Mouse (Mus musculus) 3134 (cell line): ENCODE data around the gene Cactin.

Source experiments
- DNase-seq: peaks from one replicate; pipeline ENCODE4 v3.0.0-alpha.2; 2011; ENCODE audit warnings: low spot score; ENCODE audit not compliant: insufficient read length; ENCODE audit errors: extremely low read depth

The Cactin gene

DNA sequence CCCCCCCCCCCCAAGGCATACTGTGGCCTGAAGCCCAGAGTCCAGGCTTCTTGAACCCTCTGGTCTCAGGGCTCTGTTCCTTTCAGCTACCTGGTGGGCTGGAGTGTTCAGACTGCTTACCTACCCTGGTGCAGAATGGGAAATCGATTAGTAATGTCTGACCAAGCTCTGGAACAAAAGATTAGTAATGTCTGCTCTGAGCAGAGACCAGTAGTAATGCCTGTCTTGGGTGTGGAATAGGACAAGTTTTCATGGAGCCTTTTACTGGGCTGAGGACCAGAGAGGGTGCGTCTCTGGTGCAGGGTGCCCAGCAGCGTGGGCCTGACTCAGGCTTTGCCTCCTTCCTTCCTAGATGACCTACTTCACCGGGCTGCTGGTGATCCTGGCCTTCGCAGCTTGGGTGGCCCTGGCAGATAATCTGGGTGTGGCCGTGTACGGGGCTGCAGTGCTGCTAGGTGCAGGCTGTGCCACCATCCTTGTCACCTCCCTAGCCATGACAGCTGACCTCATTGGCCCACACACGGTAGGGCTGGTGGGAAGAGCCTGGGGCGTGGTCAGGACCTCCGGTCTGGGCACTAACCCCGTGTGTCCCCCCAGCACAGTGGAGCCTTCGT is 41.5 kb downstream of the Cactin start:
- DNase-seq, result no peak

GRCm38 (mm10) chr10:81363436-81364346 is 42.8 kb downstream of the Cactin start:
- DNase-seq, result no peak

DNA sequence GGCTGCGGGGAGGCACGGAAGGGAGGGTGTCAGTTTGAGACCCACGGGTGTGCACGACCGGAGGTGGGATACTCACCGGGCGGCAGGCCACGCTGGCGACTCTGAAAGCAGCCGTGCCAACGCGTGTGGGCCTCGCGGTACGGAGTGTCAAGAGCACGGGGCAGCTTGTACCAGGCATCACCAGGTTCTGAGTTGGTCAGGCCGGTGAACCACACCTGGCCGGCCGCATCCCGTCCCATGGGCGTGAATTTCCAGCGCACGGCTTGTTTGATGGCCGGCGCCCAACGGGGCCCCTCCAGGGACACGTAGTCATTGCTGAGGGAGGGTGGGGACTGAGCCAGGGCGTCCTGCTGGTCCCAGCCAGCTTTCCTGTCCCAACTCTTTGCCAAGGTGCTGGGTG is 43.8 kb downstream of the Cactin start:
- peak; percentile 61 for DNase-seq

DNA sequence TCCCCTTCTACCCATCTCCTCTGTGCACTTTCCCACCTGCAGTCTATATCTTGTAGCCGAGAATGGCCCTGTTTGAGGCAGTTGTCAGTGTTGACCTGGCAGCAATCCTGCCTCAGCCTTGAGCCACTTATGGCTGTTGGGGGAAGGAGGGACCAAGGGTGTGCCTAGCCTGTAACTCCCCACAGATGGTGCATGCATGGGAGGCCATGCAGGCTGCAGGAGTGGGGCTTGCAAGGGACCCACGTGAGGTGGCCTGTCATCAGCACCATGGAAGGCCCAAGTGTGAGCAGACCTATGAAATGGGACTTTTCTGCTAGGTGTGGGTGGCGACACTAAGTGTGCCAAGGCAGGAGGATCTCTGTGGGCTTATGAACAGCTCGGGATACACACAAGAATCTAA is 44.2 kb downstream of the Cactin start:
- no peak for DNase-seq

DNA sequence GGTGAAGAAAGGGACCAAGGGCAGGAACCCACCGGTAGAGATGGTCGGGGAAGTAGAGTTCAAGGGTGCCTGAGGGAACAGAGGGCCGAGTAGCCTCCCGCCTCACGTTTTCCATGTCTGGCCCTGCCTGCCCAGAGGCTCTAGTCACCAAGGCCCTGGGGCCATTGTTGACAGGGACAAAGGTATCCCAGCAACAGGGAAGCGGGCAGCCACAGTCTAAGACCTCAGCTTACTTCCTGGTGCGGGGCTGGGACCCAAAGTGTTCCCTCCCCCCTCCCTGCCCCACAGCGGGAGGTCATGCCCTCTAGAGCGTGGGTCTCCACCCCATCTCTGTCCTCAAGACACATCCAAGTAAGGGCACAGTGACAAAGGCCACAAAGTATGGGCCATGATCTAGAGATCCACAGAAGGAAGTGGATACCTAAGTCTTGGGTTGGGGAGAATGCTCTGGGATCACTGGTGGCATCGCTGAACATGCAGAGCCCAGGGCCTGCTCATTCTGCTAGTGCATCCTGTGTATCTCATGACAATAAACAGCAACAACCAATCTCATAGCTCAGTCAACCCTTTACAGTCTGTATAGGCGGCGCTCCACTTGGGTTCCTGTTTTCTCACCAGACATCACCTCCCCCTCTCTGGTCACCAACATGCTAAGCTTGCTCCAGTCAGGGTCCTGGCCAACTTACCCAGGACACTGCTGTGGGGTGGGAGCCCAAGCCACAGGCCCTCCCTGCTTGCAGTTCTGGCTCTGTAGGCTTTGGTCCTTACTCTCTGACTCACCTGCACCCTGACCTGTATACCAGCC is 45.0 kb downstream of the Cactin start, which contains the start of gene 4930404N11Rik:
Gene 4930404N11Rik (minus strand): TSS at position 145 of the 805 bp plus-strand sequence.
- peak; percentile 57 for DNase-seq

DNA sequence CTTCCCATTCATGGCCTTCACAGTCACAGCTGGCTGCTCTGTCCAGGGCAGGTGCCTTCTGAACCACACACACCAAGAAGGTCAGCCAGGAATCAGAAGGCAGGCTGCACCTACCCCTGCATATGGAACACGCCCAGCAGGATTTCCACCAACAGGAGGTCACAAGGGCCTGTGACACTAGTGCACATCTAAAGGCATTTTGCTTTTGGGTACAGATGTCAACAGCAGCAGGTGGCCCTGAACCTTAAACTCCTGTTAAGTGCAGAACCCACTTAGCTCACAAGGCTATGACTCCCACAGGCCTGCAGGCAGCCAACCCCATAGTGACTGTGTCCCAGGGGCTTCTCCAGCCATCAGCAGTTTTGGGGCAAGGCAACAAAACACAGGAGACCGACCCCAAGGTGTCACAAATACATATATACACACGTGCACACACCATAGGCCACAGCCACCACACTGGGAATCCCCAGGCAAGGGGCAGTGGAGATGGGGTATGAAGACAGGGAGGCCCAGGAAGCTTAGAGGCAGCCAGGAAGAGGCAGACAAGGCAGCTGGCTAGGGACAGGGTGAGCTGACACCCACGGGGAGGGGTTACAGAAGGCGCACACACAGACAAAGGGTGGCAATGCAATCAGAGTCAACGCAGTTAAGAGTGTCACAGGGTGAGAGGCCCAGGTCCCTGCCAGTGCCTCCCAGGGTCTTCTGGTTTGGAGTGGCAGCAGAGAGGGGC is 45.7 kb downstream of the Cactin start:
- no peak for DNase-seq

DNA sequence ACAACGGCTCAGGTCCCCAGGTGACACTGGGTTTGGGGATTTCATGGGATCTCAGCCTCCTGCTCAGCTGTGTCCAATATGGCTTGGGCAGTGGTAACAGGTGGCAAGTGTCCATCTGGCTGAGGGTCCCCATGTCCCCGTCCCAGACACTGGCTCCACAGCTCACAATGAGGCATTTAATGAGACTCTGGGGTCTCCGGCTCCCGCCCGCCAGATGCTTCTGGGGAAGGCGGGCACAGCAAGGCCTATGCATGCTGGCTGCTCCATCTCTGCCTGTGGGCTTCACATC is 46.2 kb downstream of the Cactin start:
- no peak for DNase-seq

DNA sequence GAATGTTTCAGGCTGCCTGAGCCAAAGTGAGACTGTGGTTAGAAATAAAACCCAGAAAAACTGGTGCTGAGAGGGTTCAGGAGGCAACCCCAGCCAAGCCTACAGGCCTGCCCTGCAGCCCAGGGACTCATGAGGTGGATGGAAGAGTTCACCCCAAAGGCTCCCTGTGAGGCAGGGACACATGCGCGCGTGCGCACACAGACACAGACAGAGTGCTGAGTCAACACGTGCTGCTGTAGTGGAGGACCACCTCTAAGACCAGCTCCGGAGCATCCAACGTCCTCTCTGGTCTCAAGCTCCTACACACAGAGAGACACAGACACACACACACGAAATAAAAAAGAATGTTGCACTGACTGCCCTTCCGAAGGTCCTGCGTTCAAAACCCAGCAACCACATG is 54.4 kb downstream of the Cactin start:
- DNase-seq, result no peak
